Mouse (Mus musculus): ENCODE data around the gene Nap1l4.

DNA sequence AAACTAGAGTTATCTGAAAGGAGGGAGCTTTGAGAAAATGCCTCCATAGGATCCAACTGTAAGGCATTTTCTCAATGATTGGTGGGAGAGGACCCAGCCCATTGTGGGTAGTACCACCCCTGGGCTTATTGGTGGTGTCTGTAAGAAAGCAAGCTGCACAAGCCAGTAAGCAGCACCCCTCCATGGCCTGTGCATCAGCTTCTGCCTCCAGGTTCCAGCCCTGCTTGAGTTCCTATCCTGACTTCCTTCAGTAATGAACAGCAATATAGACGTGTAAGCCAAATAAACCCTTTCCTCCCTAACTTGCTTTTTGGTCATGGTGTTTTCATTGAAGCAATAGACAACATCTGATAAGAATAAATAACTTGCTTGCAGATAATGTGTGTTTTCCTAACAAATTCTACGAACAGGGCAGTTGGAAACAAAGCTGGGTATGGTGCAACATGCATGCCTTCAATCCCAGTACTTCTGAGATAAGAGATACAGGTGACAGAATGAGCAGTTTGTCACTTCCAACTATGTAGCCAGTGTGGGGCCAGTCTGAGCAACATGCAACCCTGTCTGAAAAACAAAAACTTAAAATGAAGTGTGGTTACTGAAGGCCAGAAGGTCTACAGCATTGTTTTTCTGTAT lies 798 bp upstream of the Nap1l4 start:
- TF ChIP-seq CTCF (IDR thresholded peaks at IDR 0.05; ENCODE audit: low read depth) (no peak), EP300 (IDR thresholded peaks at IDR 0.05; ENCODE audit: low read depth) (no peak)
